Mouse (Mus musculus) layer of hippocampus, adult 2 months (tissue): Measurements from ENCODE around the gene 1700025F22Rik. TPM values are rescaled to one million over a fixed set of nuclear protein-coding genes. Genes with fewer than 3 reads are reported as not detected.
"Not testable (repeated sequence)": the region's sequence is repeated elsewhere in the genome, so short reads cannot be mapped to it uniquely, and the experiment has no call there.

Experiments used
- DNase-seq, 2 experiments: peaks; one replicate each; pipeline ENCODE4 v3.0.0; 2022; ENCODE audit warnings: low spot score in 2 of 2
- H3K27ac ChIP-seq: fragments of 200-600 bp; 2 replicates; pipeline ENCODE4 v1.8.1; 2022
- H3K4me3 ChIP-seq: fragments of 200-600 bp; 2 replicates; pipeline ENCODE4 v1.8.1; 2022; ENCODE audit warnings: mild to moderate bottlenecking
- CTCF ChIP-seq: fragments of 200-600 bp; conservative IDR thresholded peaks from 2 replicates; pipeline ENCODE4 v1.8.1; 2022; ENCODE audit warnings: antibody characterized with exemption, mild to moderate bottlenecking, moderate library complexity
- total RNA-seq, 2 experiments: library from RNA; stranded (reverse); gene quantifications; 2 replicates each; pipeline ENCODE4 v1.2.3; 2021

Gene 1700025F22Rik
- total RNA-seq, 2 experiments from 2014 or later, result not detected

GRCm38 (mm10) chr19:11098401-11098800, 66.7 kb downstream of the 1700025F22Rik start:
- Histone ChIP-seq H3K4me3 (no peak overlapping the region), H3K27ac (no peak overlapping the region)
- no peak for DNase-seq
- no peak for TF ChIP-seq CTCF

DNA sequence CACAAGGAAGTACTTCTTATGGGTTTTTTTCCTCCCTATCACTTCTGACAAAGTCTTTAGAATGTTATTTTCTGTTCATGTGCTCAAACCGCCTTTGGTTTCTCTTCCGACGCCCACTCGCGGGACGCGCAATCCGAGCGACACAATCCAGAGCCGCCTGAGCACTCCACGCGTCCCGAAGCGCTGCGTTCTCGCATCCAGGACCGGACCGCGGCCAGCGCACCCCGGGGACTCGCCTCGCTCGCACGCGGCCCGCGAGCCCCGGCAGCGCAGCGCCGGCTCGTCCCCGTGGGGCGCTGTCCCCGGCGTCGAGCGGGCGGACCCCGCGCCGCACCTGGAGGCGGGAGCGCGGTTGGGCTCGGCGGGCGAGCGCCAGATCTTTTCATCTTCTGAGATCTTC, 73.0 kb downstream of the 1700025F22Rik start:
- H3K4me3 ChIP-seq, H3K27ac ChIP-seq, DNase-seq: not testable (repeated sequence)

Other genes with a start within 250 kb of the 1700025F22Rik start
- not detected for gene Zp1, start 244.7 kb downstream of the 1700025F22Rik start, total RNA-seq
- gene Ptgdr2, start 228.2 kb downstream of the 1700025F22Rik start, total RNA-seq, result under 1 TPM in 1 of 2 experiments, not detected in 1; 0.25 TPM
- gene Ccdc86, start 216.1 kb downstream of the 1700025F22Rik start, total RNA-seq, result 1 to 10 TPM; 7.9 to 9.7 TPM
- not detected for gene Ms4a10, start 190.7 kb downstream of the 1700025F22Rik start, total RNA-seq
- gene Ms4a15, start 172.1 kb downstream of the 1700025F22Rik start, total RNA-seq, result not detected
- gene Ms4a18, start 147.3 kb downstream of the 1700025F22Rik start, total RNA-seq, result not detected
- under 1 TPM in 1 of 2 experiments, not detected in 1; 0.36 TPM for gene Ms4a8a, start 84.2 kb downstream of the 1700025F22Rik start, total RNA-seq
- gene 1700017D01Rik, start 34.4 kb downstream of the 1700025F22Rik start, total RNA-seq, result not detected
- not detected for gene Ms4a13, start 31.4 kb upstream of the 1700025F22Rik start, total RNA-seq
- not detected for gene Ms4a12, start 67.1 kb upstream of the 1700025F22Rik start, total RNA-seq
- gene Ms4a1, start 100.9 kb upstream of the 1700025F22Rik start, total RNA-seq, result not detected
- not detected for gene Ms4a5, start 118.6 kb upstream of the 1700025F22Rik start, total RNA-seq
- gene Ms4a14, start 149.1 kb upstream of the 1700025F22Rik start, total RNA-seq, result under 1 TPM in 1 of 2 experiments, not detected in 1; 0.10 TPM
- under 1 TPM in 1 of 2 experiments, not detected in 1; 0.79 TPM for gene Ms4a7, start 170.8 kb upstream of the 1700025F22Rik start, total RNA-seq
- gene Ms4a4a, start 210.2 kb upstream of the 1700025F22Rik start, total RNA-seq, result 1 to 10 TPM in 1 of 2 experiments, not detected in 1; 1.5 TPM
- not detected for gene Ms4a4c, start 239.4 kb upstream of the 1700025F22Rik start, total RNA-seq